Mouse (Mus musculus) liver, postnatal 0 days (tissue): ENCODE results near the gene Gpr157.

ENCODE experiments used
- CTCF ChIP-seq: sonication (generic); IDR thresholded peaks from 2 replicates; pipeline ENCODE4 v1.5.1; 2016; ENCODE audit warnings: antibody characterized with exemption, low read depth
- EP300 ChIP-seq: IDR thresholded peaks from 2 replicates; pipeline ENCODE4 v1.6.1; 2016; ENCODE audit warnings: antibody characterized with exemption, low read depth, mild to moderate bottlenecking

- TF ChIP-seq CTCF (no peak), EP300 (no peak)
Observed at GRCm38 (mm10) chr4:150038533-150038932, 48.6 kb upstream of the Gpr157 start.
